17 mouse cellular contexts compared by ENCODE assay signal in the genomic region with DNA sequence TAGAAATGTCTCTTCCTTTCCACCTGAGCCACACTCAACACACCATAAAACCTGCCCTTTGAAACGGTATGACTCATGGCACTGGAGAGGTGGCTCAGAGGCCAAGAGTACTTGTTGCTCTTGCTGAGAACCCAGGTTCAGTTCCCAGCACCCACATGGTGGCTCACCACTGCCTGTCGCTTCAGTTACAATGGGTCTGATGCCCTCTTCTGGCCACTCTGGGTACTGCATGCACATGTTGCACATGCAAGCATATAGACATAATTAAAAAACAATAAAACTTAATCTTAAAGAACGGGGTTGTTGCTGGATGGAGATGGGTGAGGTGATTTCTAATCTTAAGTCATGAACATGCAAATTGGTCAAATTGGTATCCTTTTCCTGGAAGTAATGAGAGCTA. TPM values are rescaled to one million over a fixed set of nuclear protein-coding genes. Genes with fewer than 3 reads are reported as not detected.
A peak's percentile ranks its signal among the peaks of the same experiment; 100 is the strongest.
DNase-seq lines count a peak whose midpoint lies in the region; ATAC-seq and TF ChIP-seq lines count a peak whose summit lies in the region.
"Had no signal": no experiment of that assay in that cellular context is flagged by ENCODE, and none has a peak within 500 bp of the region (broad histone marks: within the 10 kb centered on the region; RNA-seq: fewer than 3 reads in every experiment).

No protein-coding gene starts in this region.

- 100% methylated on average over 3 of the region's 3 CpGs for WGBS in hindbrain, postnatal 0 days
- 88% methylated on average over 3 of the region's 3 CpGs for WGBS in hindbrain, embryonic 10.5 days

- no peak for DNase-seq in hindbrain, postnatal 0 days (ENCODE audit: low spot score)
- DNase-seq in hindbrain, embryonic 10.5 days (ENCODE audit: low spot score): no peak
- peak; percentile 81 for DNase-seq in ES-CJ7 (ENCODE audit: low read depth, low spot score)
- DNase-seq in splenic B cell, adult 2 months (ENCODE audit: low read depth, low spot score): peak; percentile 38
- DNase-seq in heart, adult 11 months: no peak
- DNase-seq in spleen, adult 18-20 months: no peak
- DNase-seq: adrenal gland, adult 8-10 months; gastrocnemius, postnatal 36 days; kidney, postnatal 10 days; right cerebral cortex, postnatal 25 days had no signal

- H3K4me2 ChIP-seq in hindbrain, postnatal 0 days (ENCODE audit: low read depth, low read length): no peak overlapping the region
- H3K4me2 ChIP-seq: embryonic facial prominence, embryonic 15.5 days; forebrain, embryonic 15.5 days; heart, embryonic 15.5 days; hindbrain, embryonic 15.5 days; limb, embryonic 13.5 days had no signal

- no peak for ATAC-seq in hindbrain, postnatal 0 days
- no peak for ATAC-seq in megakaryocyte, adult 5-6 weeks (ENCODE audit: poor library complexity, severe bottlenecking)
- ATAC-seq: forebrain, embryonic 15.5 days had no signal

- no peak overlapping the region for H3K4me3 ChIP-seq in hindbrain, postnatal 0 days (ENCODE audit: low read length)
- H3K4me3 ChIP-seq in hindbrain, embryonic 10.5 days: no peak overlapping the region
- peak overlapping the region; percentile 35 for H3K4me3 ChIP-seq in megakaryocyte, embryonic 14.5 days (replicated peaks)
- H3K4me3 ChIP-seq: embryonic facial prominence, embryonic 15.5 days; forebrain, embryonic 15.5 days; heart, embryonic 15.5 days; hindbrain, embryonic 15.5 days; limb, embryonic 13.5 days had no signal

- no peaks in the 10 kb centered on the region for H3K36me3 ChIP-seq in hindbrain, postnatal 0 days (ENCODE audit: insufficient read depth, low read length)
- H3K36me3 ChIP-seq in hindbrain, embryonic 10.5 days: peaks cover 7% of the 10 kb centered on the region; the same call in 1 of the 2 replicates
- no peaks in the 10 kb centered on the region for H3K36me3 ChIP-seq in megakaryocyte, embryonic 14.5 days (replicated peaks; ENCODE audit: low read length)
- H3K36me3 ChIP-seq in splenic B cell, adult 2 months (ENCODE audit: control insufficient read depth, insufficient read depth, low read length, poor library complexity, severe bottlenecking): no peaks in the 10 kb centered on the region; the same call in 1 of the 2 replicates
- H3K36me3 ChIP-seq: embryonic facial prominence, embryonic 15.5 days; forebrain, embryonic 15.5 days; heart, embryonic 15.5 days; limb, embryonic 13.5 days had no signal

- TF ChIP-seq CTCF in hindbrain, postnatal 0 days (IDR thresholded peaks at IDR 0.05; ENCODE audit: low read depth): peak; percentile 53

- H3K27me3 ChIP-seq in hindbrain, postnatal 0 days (ENCODE audit: insufficient read depth, low read length): no peaks in the 10 kb centered on the region
- H3K27me3 ChIP-seq in hindbrain, embryonic 10.5 days (ENCODE audit: insufficient read depth, poor library complexity, severe bottlenecking): no peaks in the 10 kb centered on the region
- no peaks in the 10 kb centered on the region for H3K27me3 ChIP-seq in megakaryocyte, embryonic 14.5 days (replicated peaks)
- no peaks in the 10 kb centered on the region for H3K27me3 ChIP-seq in splenic B cell, adult 2 months (ENCODE audit: control insufficient read depth, insufficient read depth, low read length, poor library complexity, severe bottlenecking)
- H3K27me3 ChIP-seq: embryonic facial prominence, embryonic 15.5 days; forebrain, embryonic 15.5 days; heart, embryonic 15.5 days; hindbrain, embryonic 15.5 days; limb, embryonic 13.5 days had no signal

- 0 out of 2 replicates have a peak, but pooled peaks cover 2% of the 10 kb centered on the region for H3K9me3 ChIP-seq in hindbrain, postnatal 0 days (ENCODE audit: low read length)
- H3K9me3 ChIP-seq in hindbrain, embryonic 10.5 days: peaks cover 19% of the 10 kb centered on the region
- peaks cover 70% of the 10 kb centered on the region for H3K9me3 ChIP-seq in megakaryocyte, embryonic 14.5 days
- H3K9me3 ChIP-seq: embryonic facial prominence, embryonic 15.5 days; forebrain, embryonic 15.5 days; hindbrain, embryonic 15.5 days had no signal

- no peaks in the 10 kb centered on the region for H3K4me1 ChIP-seq in hindbrain, postnatal 0 days (ENCODE audit: insufficient read depth, low read length)
- H3K4me1 ChIP-seq in hindbrain, embryonic 10.5 days (replicated peaks): no peaks in the 10 kb centered on the region
- no peaks in the 10 kb centered on the region for H3K4me1 ChIP-seq in megakaryocyte, embryonic 14.5 days
- H3K4me1 ChIP-seq: embryonic facial prominence, embryonic 15.5 days; forebrain, embryonic 15.5 days; heart, embryonic 15.5 days; hindbrain, embryonic 15.5 days; limb, embryonic 13.5 days had no signal

- H3K9ac ChIP-seq in hindbrain, postnatal 0 days (replicated peaks; ENCODE audit: low read length): no peak overlapping the region
- H3K9ac ChIP-seq: embryonic facial prominence, embryonic 15.5 days; forebrain, embryonic 15.5 days; heart, embryonic 15.5 days; hindbrain, embryonic 15.5 days; limb, embryonic 13.5 days had no signal

- H3K27ac ChIP-seq in hindbrain, postnatal 0 days: no peak overlapping the region
- H3K27ac ChIP-seq in hindbrain, embryonic 10.5 days: no peak overlapping the region
- H3K27ac ChIP-seq: embryonic facial prominence, embryonic 15.5 days; forebrain, embryonic 15.5 days; heart, embryonic 15.5 days; hindbrain, embryonic 15.5 days; limb, embryonic 13.5 days had no signal

RNA-seq across cellular contexts. Expression of a gene that starts 7.7 kb away (rescaled TPM):
- 41.2 and 45.0 TPM in 2 replicates for total RNA-seq in hindbrain, postnatal 0 days (2014; rRNA removed)
- 18.5 and 21.1 TPM in 2 replicates for polyA plus RNA-seq in hindbrain, postnatal 0 days (2015; fragmentation: Nextera tagmentation; extraction: Ambion mirVana)
- polyA plus RNA-seq in hindbrain, embryonic 10.5 days (2016; fragmentation: Nextera tagmentation; extraction: Ambion mirVana): 24.6 and 27.0 TPM in 2 replicates
- polyA plus RNA-seq in megakaryocyte, embryonic 14.5 days (2012; ENCODE audit: insufficient read depth, low replicate concordance): 7.9 and 11.9 TPM in 2 replicates
- total RNA-seq in megakaryocyte, adult 5-6 weeks (2015): 39.6 and 48.4 TPM in 2 replicates
- total RNA-seq in megakaryocyte, adult 5-6 weeks (2017): 65.4 and 292 TPM in 2 replicates

RNA-seq across cellular contexts. Expression of a gene that starts 8.3 kb away (rescaled TPM):
- total RNA-seq in hindbrain, postnatal 0 days (2014; rRNA removed): 6.6 and 8.9 TPM in 2 replicates
- polyA plus RNA-seq in hindbrain, postnatal 0 days (2015; fragmentation: Nextera tagmentation; extraction: Ambion mirVana): 2.9 and 3.3 TPM in 2 replicates
- polyA plus RNA-seq in hindbrain, embryonic 10.5 days (2016; fragmentation: Nextera tagmentation; extraction: Ambion mirVana): 0.46 and 2.0 TPM in 2 replicates
- polyA plus RNA-seq in megakaryocyte, embryonic 14.5 days (2012; ENCODE audit: insufficient read depth, low replicate concordance): 0.17 TPM in 1 of 2 replicates, not detected in the other
- 0.45 and 1.2 TPM in 2 replicates for total RNA-seq in megakaryocyte, adult 5-6 weeks (2015)
- 1.7 and 4.1 TPM in 2 replicates for total RNA-seq in megakaryocyte, adult 5-6 weeks (2017)
- total RNA-seq: gastrocnemius, postnatal 36 days had no signal
- polyA plus RNA-seq: heart, embryonic 15.5 days had no signal

Comparison
In these comparisons a context has a peak if more than half of its experiments do, and no peak if none do; other contexts are left out.
1. DNase-seq: peak in ES-CJ7 (single experiment) and splenic B cell, adult 2 months (single experiment); none in hindbrain, postnatal 0 days (single experiment), hindbrain, embryonic 10.5 days (single experiment), heart, adult 11 months (single experiment) and spleen, adult 18-20 months (0 of 2).